Mouse (Mus musculus) brown adipose tissue, adult 24 weeks (tissue): ENCODE results near the gene Cyp4f15. TPM values are rescaled to one million over a fixed set of nuclear protein-coding genes. Genes with fewer than 3 reads are reported as not detected.
"Not testable (repeated sequence)": the region's sequence is repeated elsewhere in the genome, so short reads cannot be mapped to it uniquely, and the experiment has no call there.

Experiments used
- H3K27ac ChIP-seq: fragments of 200-500 bp; replicated peaks from 2 replicates; pipeline ENCODE4 v1.5.1; 2012; ENCODE audit warnings: low read depth, mild to moderate bottlenecking, low read length
- H3K4me1 ChIP-seq: fragments of 200-500 bp; 2 replicates; pipeline ENCODE4 v1.6.1; 2012; ENCODE audit warnings: low read length, mixed read lengths; ENCODE audit not compliant: control insufficient read depth, insufficient read depth, insufficient read length
- H3K4me3 ChIP-seq: fragments of 200-500 bp; 2 replicates; pipeline ENCODE4 v1.5.1; 2012; ENCODE audit warnings: low read depth, mild to moderate bottlenecking, low read length, moderate library complexity; ENCODE audit not compliant: insufficient read depth
- polyA plus RNA-seq: library from polyadenylated mRNA; stranded (reverse); fragments of >200 nt; gene quantifications from 2 replicates; pipeline ENCODE4 v1.2.4, GENCODE M21; 2012; ENCODE audit not compliant: missing spikeins, insufficient read depth, insufficient read length

Cyp4f15 gene
- polyA plus RNA-seq, 1 experiment, result not detected

DNA sequence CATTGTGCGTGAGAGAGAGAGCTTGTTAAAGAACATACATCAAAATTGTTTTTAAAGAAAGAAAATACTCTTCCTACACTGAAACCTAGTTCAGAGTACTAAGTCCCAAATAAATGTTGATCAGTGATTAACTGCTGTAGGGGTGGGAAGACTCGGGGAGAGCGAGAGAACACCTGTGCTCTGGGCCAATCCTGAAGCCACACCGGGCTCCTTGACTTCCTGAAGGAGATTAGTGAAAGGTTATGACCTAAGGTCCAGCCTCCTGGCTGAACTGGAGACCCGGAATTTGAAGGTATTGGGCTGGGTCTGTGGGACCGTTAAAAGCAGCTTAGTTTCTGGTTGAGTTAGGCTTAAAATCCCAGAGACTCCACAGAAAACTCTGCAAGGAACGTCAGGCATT, 37.3 kb downstream of the Cyp4f15 start:
- Histone ChIP-seq H3K4me1 (no peaks in the 10 kb centered on the region), H3K4me3 (no peak overlapping the region), H3K27ac (no peak overlapping the region)

DNA sequence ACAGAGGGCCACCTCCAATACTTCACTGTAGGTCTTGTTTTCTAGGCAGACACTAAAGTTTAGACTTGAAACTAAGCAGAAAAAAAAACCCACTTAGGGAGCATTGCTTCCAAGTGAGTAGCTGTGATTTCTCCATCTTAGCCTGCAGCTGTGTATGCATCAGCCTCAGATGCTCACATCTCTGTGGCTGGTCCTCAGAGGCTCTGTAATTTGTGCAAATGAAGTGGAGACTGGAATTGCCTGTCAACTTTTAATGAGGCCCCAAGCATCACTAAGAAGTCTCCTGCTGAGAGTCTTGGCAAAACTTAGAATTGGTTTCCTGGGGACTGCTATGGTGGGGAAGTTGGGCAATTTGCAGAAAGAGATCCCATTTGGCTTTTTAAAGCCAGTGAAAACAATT, 40.9 kb downstream of the Cyp4f15 start:
- H3K27ac ChIP-seq, H3K4me1 ChIP-seq, H3K4me3 ChIP-seq: not testable (repeated sequence)

DNA sequence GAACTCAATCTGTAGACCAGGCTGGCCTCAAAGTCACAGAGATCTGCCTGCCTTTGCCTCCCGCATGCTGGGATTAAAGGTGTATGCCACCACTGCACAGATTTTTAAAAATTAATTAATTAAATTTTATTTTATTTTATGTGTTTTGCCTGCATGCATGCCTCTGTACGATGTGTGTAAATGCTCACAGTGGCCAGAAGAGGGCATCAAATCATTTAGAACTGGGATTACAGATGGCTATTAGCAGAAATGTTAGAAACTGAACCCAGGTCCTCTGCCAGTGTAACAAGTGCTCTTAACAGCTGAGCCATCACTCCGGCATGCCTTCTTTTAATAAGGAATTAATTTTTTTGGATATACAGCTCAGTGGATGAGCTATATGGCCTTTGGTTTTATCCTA, 43.6 kb downstream of the Cyp4f15 start:
- no peak overlapping the region for H3K4me3 ChIP-seq
- no peak overlapping the region for H3K27ac ChIP-seq
- H3K4me1 ChIP-seq, result no peaks in the 10 kb centered on the region

DNA sequence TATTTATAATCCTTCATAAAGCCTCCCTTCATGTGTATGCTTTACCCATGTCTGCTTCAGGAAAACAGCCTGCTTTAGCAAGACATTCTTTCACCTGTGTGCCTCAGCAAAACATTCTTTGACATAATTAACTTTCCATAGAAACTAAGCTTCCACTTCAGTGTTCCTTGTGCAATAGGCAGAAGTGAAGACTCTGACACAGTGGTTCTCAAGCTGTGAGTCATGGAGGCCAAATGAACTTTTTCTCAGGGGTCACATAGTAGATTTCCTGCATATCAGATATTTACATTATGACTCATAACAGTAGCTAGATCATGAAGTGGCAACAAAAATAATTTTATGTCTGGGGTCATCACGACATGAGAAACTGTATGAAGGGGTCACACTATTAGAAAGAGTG, 53.0 kb downstream of the Cyp4f15 start:
- H3K4me3 ChIP-seq, result no peak overlapping the region
- no peaks in the 10 kb centered on the region for H3K4me1 ChIP-seq
- no peak overlapping the region for H3K27ac ChIP-seq

DNA sequence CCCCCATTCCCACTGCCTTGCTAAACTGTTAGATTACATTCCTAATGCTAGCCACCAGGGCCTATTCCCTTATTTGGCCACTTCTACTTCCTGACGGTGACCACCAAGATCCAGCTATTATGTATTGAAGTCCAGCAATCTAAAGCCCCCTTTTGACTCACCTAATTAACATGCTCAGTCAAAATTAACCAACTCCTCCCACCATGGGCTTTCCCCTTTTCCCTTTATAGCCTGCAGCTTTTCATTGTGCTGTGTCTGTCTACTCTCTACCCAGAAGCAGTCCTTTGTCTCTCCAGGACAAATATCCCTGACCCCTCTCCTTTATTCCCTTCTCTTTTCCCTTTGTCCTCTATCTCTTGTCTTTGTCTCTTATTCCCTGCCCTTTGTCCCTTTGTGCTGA, 55.6 kb downstream of the Cyp4f15 start:
- Histone ChIP-seq H3K27ac (no peak overlapping the region), H3K4me1 (no peaks in the 10 kb centered on the region)

DNA sequence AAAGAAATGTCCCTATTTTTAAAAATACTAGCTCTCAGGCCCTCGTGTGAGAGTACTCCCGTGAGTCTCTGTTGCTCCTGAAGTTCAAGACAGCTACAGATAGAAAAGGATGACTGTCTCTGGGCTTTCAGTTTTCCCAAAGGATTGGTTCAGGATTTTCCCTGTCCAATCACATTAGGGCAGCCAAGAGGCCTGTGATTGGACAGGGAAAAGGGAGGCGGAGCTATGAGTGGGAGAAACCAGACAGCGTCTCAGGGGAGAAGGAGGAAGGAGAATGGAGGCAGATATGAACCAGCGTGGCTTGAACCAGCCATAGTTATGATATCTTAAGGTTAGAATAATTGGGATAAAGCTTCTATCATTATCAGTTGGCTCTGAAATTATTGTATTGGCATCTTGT, 65.2 kb downstream of the Cyp4f15 start:
- no peak overlapping the region for H3K4me3 ChIP-seq
- H3K4me1 ChIP-seq, result peaks cover 3% of the 10 kb centered on the region; the same call in 1 of the 2 replicates
- no peak overlapping the region for H3K27ac ChIP-seq

More for the DNA sequence above, 55.6 kb downstream of the Cyp4f15 start:
- no peak overlapping the region for H3K4me3 ChIP-seq

Other genes with a start within 250 kb of the Cyp4f15 start
- gene Cyp4f39, start 232.9 kb upstream of the Cyp4f15 start, polyA plus RNA-seq, result 0.67 TPM in 1 of 2 replicates, not detected in the other
- 3.8 and 3.9 TPM in 2 replicates for gene Cyp4f17, start 179.6 kb upstream of the Cyp4f15 start, polyA plus RNA-seq
- 6.3 and 7.3 TPM in 2 replicates for gene Cyp4f16, start 149.1 kb upstream of the Cyp4f15 start, polyA plus RNA-seq
- not detected in 2 replicates for gene Cyp4f37, start 64.3 kb upstream of the Cyp4f15 start, polyA plus RNA-seq
- gene Cyp4f40, start 26.7 kb upstream of the Cyp4f15 start, polyA plus RNA-seq, result not detected in 2 replicates
- gene Zfp871, start 102.7 kb downstream of the Cyp4f15 start, polyA plus RNA-seq, result 6.1 and 11.0 TPM in 2 replicates
- gene Zfp811, start 124.3 kb downstream of the Cyp4f15 start, polyA plus RNA-seq, result not detected in 2 replicates
- 3.2 and 3.4 TPM in 2 replicates for gene Zfp799, start 144.6 kb downstream of the Cyp4f15 start, polyA plus RNA-seq
- gene Zfp870, start 206.0 kb downstream of the Cyp4f15 start, polyA plus RNA-seq, result 3.1 and 3.9 TPM in 2 replicates
- not detected in 2 replicates for gene Cyp4f14, start 231.7 kb downstream of the Cyp4f15 start, polyA plus RNA-seq